In genomic region chr5:8999108-8999507, GRCm38 (mm10) we compare ENCODE assay signal across 28 mouse cellular contexts. TPM values are rescaled to one million over a fixed set of nuclear protein-coding genes. Genes with fewer than 3 reads are reported as not detected.
DNase-seq lines count a peak whose midpoint lies in the region; ATAC-seq and TF ChIP-seq lines count a peak whose summit lies in the region.
"Had no signal": no experiment of that assay in that cellular context is flagged by ENCODE, and none has a peak within 500 bp of the region (broad histone marks: within the 10 kb centered on the region; RNA-seq: fewer than 3 reads in every experiment).

No protein-coding gene starts in this region.

- TF ChIP-seq EP300 in MEL (IDR thresholded peaks at IDR 0.05; ENCODE audit: low read depth in 1 of 2, low read length in 2 of 2) = peak; percentile 52 to 72; a peak in 3 of 4 replicates
- TF ChIP-seq EP300 in liver, postnatal 0 days (IDR thresholded peaks at IDR 0.05; ENCODE audit: low read depth) = no peak

- H3K4me3 ChIP-seq in kidney, embryonic 15.5 days (replicated peaks) = no peak overlapping the region
- no peak overlapping the region for H3K4me3 ChIP-seq in MEL (ENCODE audit: control insufficient read depth in 1 of 2, insufficient read depth in 1 of 2, low read depth in 2 of 2, low read length in 2 of 2)
- no peak overlapping the region for H3K4me3 ChIP-seq in liver, embryonic 11.5 days (ENCODE audit: low read depth, low read length)
- no peak overlapping the region for H3K4me3 ChIP-seq in liver, postnatal 0 days (ENCODE audit: low read depth, low read length)
- no peak overlapping the region for H3K4me3 ChIP-seq in forebrain, embryonic 13.5 days
- H3K4me3 ChIP-seq: heart, embryonic 10.5 days; heart, embryonic 15.5 days; hindbrain, embryonic 13.5 days; limb, embryonic 10.5 days; limb, embryonic 15.5 days; lung, embryonic 15.5 days; myocyte; neural tube, embryonic 12.5 days had no signal

- H3K36me3 ChIP-seq in kidney, embryonic 15.5 days = no peaks in the 10 kb centered on the region
- peaks cover 0 to 16% of the 10 kb centered on the region in 2 experiments; a peak in 2 of 4 replicates for H3K36me3 ChIP-seq in MEL (ENCODE audit: control insufficient read depth in 1 of 2, insufficient read depth in 2 of 2, low read length in 2 of 2)
- no peaks in the 10 kb centered on the region for H3K36me3 ChIP-seq in liver, embryonic 11.5 days (ENCODE audit: control insufficient read depth, insufficient read depth, low read length)
- no peaks in the 10 kb centered on the region for H3K36me3 ChIP-seq in liver, postnatal 0 days (replicated peaks; ENCODE audit: insufficient read depth, low read length)
- no peaks in the 10 kb centered on the region for H3K36me3 ChIP-seq in forebrain, embryonic 13.5 days (ENCODE audit: poor library complexity, severe bottlenecking)
- H3K36me3 ChIP-seq: heart, embryonic 10.5 days; heart, embryonic 15.5 days; hindbrain, embryonic 13.5 days; limb, embryonic 15.5 days; lung, embryonic 15.5 days; neural tube, embryonic 12.5 days had no signal

- H3K4me2 ChIP-seq in kidney, embryonic 15.5 days = no peak overlapping the region
- no peak overlapping the region for H3K4me2 ChIP-seq in liver, embryonic 11.5 days
- no peak overlapping the region for H3K4me2 ChIP-seq in liver, postnatal 0 days (ENCODE audit: low read depth, low read length)
- no peak overlapping the region for H3K4me2 ChIP-seq in forebrain, embryonic 13.5 days
- H3K4me2 ChIP-seq: heart, embryonic 15.5 days; hindbrain, embryonic 13.5 days; limb, embryonic 15.5 days; lung, embryonic 15.5 days; midbrain, embryonic 11.5 days; neural tube, embryonic 12.5 days had no signal

- TF ChIP-seq POLR2A in MEL (IDR thresholded peaks at IDR 0.05; ENCODE audit: control insufficient read depth in 1 of 2, insufficient read depth in 1 of 2, low read depth in 1 of 2, low read length in 2 of 2, poor library complexity in 1 of 2) = no peak

- H3K27me3 ChIP-seq in kidney, embryonic 15.5 days = no peaks in the 10 kb centered on the region
- H3K27me3 ChIP-seq in MEL (ENCODE audit: control insufficient read depth in 1 of 2, insufficient read depth in 2 of 2, low read length in 2 of 2) = no peaks in the 10 kb centered on the region
- H3K27me3 ChIP-seq in liver, embryonic 11.5 days (replicated peaks; ENCODE audit: control insufficient read depth, insufficient read depth, low read length) = no peaks in the 10 kb centered on the region
- H3K27me3 ChIP-seq in liver, postnatal 0 days (ENCODE audit: insufficient read depth, low read length) = no peaks in the 10 kb centered on the region
- H3K27me3 ChIP-seq in forebrain, embryonic 13.5 days = no peaks in the 10 kb centered on the region
- H3K27me3 ChIP-seq: heart, embryonic 15.5 days; hindbrain, embryonic 13.5 days; limb, embryonic 15.5 days; lung, embryonic 15.5 days; neural tube, embryonic 12.5 days had no signal

- TF ChIP-seq CTCF in MEL (IDR thresholded peaks at IDR 0.05 in 2 of 3, conservative IDR thresholded peaks at IDR 0.05 in 1 of 3; ENCODE audit: control insufficient read depth in 1 of 3, insufficient read depth in 1 of 3, low read depth in 2 of 3, low read length in 3 of 3, poor library complexity in 1 of 3, severe bottlenecking in 1 of 3) = no peak
- no peak for TF ChIP-seq CTCF in liver, postnatal 0 days (IDR thresholded peaks at IDR 0.05; ENCODE audit: low read depth)

- H3K79me2 ChIP-seq in MEL (ENCODE audit: control insufficient read depth, insufficient read depth, low read length, poor library complexity) = peaks cover 5% of the 10 kb centered on the region; the same call in 1 of the 2 replicates

- no peak for ATAC-seq in kidney, embryonic 15.5 days (replicated peaks; ENCODE audit: low FRiP score)
- no peak for ATAC-seq in liver, embryonic 11.5 days (replicated peaks; ENCODE audit: low FRiP score)
- ATAC-seq in liver, postnatal 0 days = no peak
- no peak for ATAC-seq in forebrain, embryonic 13.5 days
- ATAC-seq: activated CD4-positive, CD25-positive, alpha-beta regulatory T cell, adult 4 months; forebrain, embryonic 14.5 days had no signal

- no peak for DNase-seq in kidney, postnatal 36 days
- peak; percentile 64 for DNase-seq in MEL (ENCODE audit: low read depth, low spot score)
- no peak for DNase-seq in liver, embryonic 11.5 days (ENCODE audit: low spot score)
- no peak for DNase-seq in liver, postnatal 0 days
- no peak for DNase-seq in thymus, adult 18-20 months
- DNase-seq: adrenal gland, adult 8-10 months; cerebellum, adult 2 months; cerebellum, postnatal 25 days; gastrocnemius, postnatal 25 days; heart, adult 11 months; heart, postnatal 36 days; kidney, adult 8-10 months; layer of hippocampus, adult 9-11 months; right cerebral cortex, postnatal 4 days; thymus, postnatal 4 days had no signal

- H3K4me1 ChIP-seq in kidney, embryonic 15.5 days = peaks cover 13% of the 10 kb centered on the region
- H3K4me1 ChIP-seq in MEL (ENCODE audit: control insufficient read depth in 1 of 2, insufficient read depth in 2 of 2, low read length in 2 of 2) = peaks cover 3 to 8% of the 10 kb centered on the region in 2 experiments
- H3K4me1 ChIP-seq in liver, embryonic 11.5 days (replicated peaks; ENCODE audit: control insufficient read depth, insufficient read depth, low read length) = peaks cover 6% of the 10 kb centered on the region
- H3K4me1 ChIP-seq in liver, postnatal 0 days (ENCODE audit: insufficient read depth) = peaks cover 15% of the 10 kb centered on the region
- H3K4me1 ChIP-seq in forebrain, embryonic 13.5 days = peaks cover 21% of the 10 kb centered on the region

- peak overlapping the region; percentile 37; the same call in 1 of the 2 replicates for H3K27ac ChIP-seq in kidney, embryonic 15.5 days
- H3K27ac ChIP-seq in MEL (ENCODE audit: control insufficient read depth, low read depth, low read length) = no peak overlapping the region
- peak overlapping the region; percentile 25; the same call in 1 of the 2 replicates for H3K27ac ChIP-seq in liver, embryonic 11.5 days (ENCODE audit: low read depth, low read length)
- H3K27ac ChIP-seq in liver, postnatal 0 days (ENCODE audit: low read depth) = peak overlapping the region; percentile 81
- H3K27ac ChIP-seq in forebrain, embryonic 13.5 days = no peak overlapping the region
- H3K27ac ChIP-seq: heart, embryonic 10.5 days; heart, embryonic 15.5 days; hindbrain, embryonic 13.5 days; limb, embryonic 10.5 days; limb, embryonic 15.5 days; lung, embryonic 15.5 days; neural tube, embryonic 12.5 days had no signal

- H3K9me3 ChIP-seq in kidney, embryonic 15.5 days (replicated peaks) = no peaks in the 10 kb centered on the region
- H3K9me3 ChIP-seq in MEL (replicated peaks; ENCODE audit: insufficient read depth, low read length) = no peaks in the 10 kb centered on the region
- H3K9me3 ChIP-seq in liver, embryonic 11.5 days (ENCODE audit: control insufficient read depth, low read length) = no peaks in the 10 kb centered on the region
- no peaks in the 10 kb centered on the region for H3K9me3 ChIP-seq in liver, postnatal 0 days (ENCODE audit: low read length)
- H3K9me3 ChIP-seq in forebrain, embryonic 13.5 days (replicated peaks) = no peaks in the 10 kb centered on the region
- H3K9me3 ChIP-seq: heart, embryonic 10.5 days; heart, embryonic 15.5 days; hindbrain, embryonic 13.5 days; limb, embryonic 10.5 days; limb, embryonic 15.5 days; lung, embryonic 15.5 days; neural tube, embryonic 12.5 days had no signal

- WGBS in kidney, embryonic 15.5 days = 71% methylated on average over 4 of the region's 4 CpGs
- WGBS in liver, embryonic 11.5 days = 52% methylated on average over 4 of the region's 4 CpGs
- WGBS in liver, postnatal 0 days (ENCODE audit: insufficient replicate concordance) = 59% methylated on average over 4 of the region's 4 CpGs
- 74% methylated on average over 4 of the region's 4 CpGs for WGBS in forebrain, embryonic 13.5 days

- H3K9ac ChIP-seq in kidney, embryonic 15.5 days = no peak overlapping the region
- H3K9ac ChIP-seq in MEL (ENCODE audit: control insufficient read depth, low read depth, low read length, poor library complexity, severe bottlenecking) = no peak overlapping the region
- H3K9ac ChIP-seq in liver, embryonic 11.5 days (ENCODE audit: low read depth, low read length) = no peak overlapping the region
- H3K9ac ChIP-seq in liver, postnatal 0 days (replicated peaks) = peak overlapping the region; percentile 11; the same call in 1 of the 2 replicates
- H3K9ac ChIP-seq in forebrain, embryonic 13.5 days = no peak overlapping the region
- H3K9ac ChIP-seq: heart, embryonic 15.5 days; hindbrain, embryonic 13.5 days; limb, embryonic 15.5 days; lung, embryonic 15.5 days; neural tube, embryonic 12.5 days had no signal

- TF ChIP-seq RAD21 in MEL (IDR thresholded peaks at IDR 0.05; ENCODE audit: low read depth, low read length) = no peak

TF ChIP-seq in MEL, 35 proteins besides CTCF, POLR2A, EP300 and RAD21:
- TF ChIP-seq GABPA (IDR thresholded peaks at IDR 0.05; ENCODE audit: low read depth, low read length) (no peak), MAZ (IDR thresholded peaks at IDR 0.05; ENCODE audit: low read depth, low read length) (no peak), GATA1 (IDR thresholded peaks at IDR 0.05; ENCODE audit: low read depth, low read length) (peak; percentile 89), MAX (IDR thresholded peaks at IDR 0.05; ENCODE audit: low read length) (no peak), ETS1 (IDR thresholded peaks at IDR 0.05; ENCODE audit: low read depth, low read length) (peak; percentile 69), MAFK (IDR thresholded peaks at IDR 0.05; ENCODE audit: borderline replicate concordance, low read depth, low read length) (no peak), SIN3A (IDR thresholded peaks at IDR 0.05; ENCODE audit: low read length) (peak; percentile 63), UBTF (IDR thresholded peaks at IDR 0.05; ENCODE audit: borderline replicate concordance, insufficient read depth, low read depth, low read length) (no peak), RCOR1 (IDR thresholded peaks at IDR 0.05; ENCODE audit: low read depth, low read length) (peak; percentile 81)
TF ChIP-seq in MEL: peak in this region for 4.

RNA-seq across cellular contexts. Expression of gene Crot, which starts 2.0 kb away (rescaled TPM):
- polyA plus RNA-seq in kidney, embryonic 15.5 days (2015; fragmentation: Nextera tagmentation; extraction: Ambion mirVana) = 47.9 and 48.5 TPM in 2 replicates
- total RNA-seq in MEL (2012; rRNA removed) = 9.4 and 10.1 TPM in 2 replicates
- polyA plus RNA-seq in MEL (2012; ENCODE audit: insufficient read depth in 1 of 2, insufficient read length in 2 of 2, low read depth in 1 of 2, low replicate concordance in 2 of 2, missing spikeins in 1 of 2) = 100 to 1,000 TPM in 1 of 2 experiments, 1 to 10 TPM in 1; 9.8 to 148 TPM
- 35.6 and 42.6 TPM in 2 replicates for polyA plus RNA-seq in liver, embryonic 11.5 days (2014; fragmentation: Nextera tagmentation; extraction: Ambion mirVana)
- 255 and 267 TPM in 2 replicates for polyA plus RNA-seq in liver, postnatal 0 days (2015; fragmentation: Nextera tagmentation; extraction: Ambion mirVana)
- polyA plus RNA-seq in forebrain, embryonic 13.5 days (2015; fragmentation: Nextera tagmentation; extraction: Ambion mirVana) = 23.7 and 23.9 TPM in 2 replicates

Comparison
In these comparisons a context has a peak if more than half of its experiments do, and no peak if none do; other contexts are left out.
1. H3K27ac ChIP-seq: peak in kidney, embryonic 15.5 days (single experiment), liver, embryonic 11.5 days (single experiment) and liver, postnatal 0 days (single experiment); none in MEL (single experiment) and forebrain, embryonic 13.5 days (single experiment).